Mouse (Mus musculus) spleen, adult 18-20 months (tissue): ENCODE results near the gene C1ql4.
"Not testable (repeated sequence)": the region's sequence is repeated elsewhere in the genome, so short reads cannot be mapped to it uniquely, and the experiment has no call there.

ENCODE experiments used
- DNase-seq, 2 experiments: peaks; one replicate each; pipeline ENCODE4 v3.0.0; 2022; ENCODE audit warnings: mixed read lengths in 2 of 2

C1ql4 gene

DNA sequence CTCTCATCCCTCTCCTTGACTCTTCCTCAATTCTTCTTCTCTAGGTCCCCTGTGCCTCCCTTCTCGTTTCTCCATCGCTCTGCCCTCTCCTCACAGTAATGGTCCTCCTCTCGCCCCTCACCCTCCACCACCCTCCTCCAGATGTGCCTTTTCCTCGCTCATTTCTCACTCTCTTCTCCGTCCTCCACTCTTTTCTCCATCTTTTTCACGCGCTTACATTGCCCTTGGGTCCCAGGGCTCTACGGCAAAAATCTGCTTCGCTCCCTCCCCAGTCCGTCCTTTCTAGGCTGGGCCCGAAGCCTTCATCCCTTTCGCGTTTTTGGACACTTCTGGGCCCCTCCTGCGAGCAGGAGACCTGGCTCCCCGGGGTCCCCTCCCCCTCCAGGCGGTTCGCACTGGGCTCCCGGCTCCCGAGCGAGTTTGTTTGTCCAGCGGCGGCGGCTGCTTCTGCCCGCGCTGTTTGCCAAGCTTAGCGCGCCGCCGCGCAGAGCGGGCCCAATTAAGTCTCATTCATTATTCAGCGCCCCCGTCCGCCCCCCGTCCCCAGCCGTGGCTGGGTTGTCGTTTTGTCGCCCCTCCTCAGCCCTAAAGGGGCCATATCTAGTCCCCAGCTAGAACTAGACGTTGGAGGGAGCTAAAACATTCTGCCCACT, 10.3 kb upstream of the C1ql4 start:
- no peak for DNase-seq

DNA sequence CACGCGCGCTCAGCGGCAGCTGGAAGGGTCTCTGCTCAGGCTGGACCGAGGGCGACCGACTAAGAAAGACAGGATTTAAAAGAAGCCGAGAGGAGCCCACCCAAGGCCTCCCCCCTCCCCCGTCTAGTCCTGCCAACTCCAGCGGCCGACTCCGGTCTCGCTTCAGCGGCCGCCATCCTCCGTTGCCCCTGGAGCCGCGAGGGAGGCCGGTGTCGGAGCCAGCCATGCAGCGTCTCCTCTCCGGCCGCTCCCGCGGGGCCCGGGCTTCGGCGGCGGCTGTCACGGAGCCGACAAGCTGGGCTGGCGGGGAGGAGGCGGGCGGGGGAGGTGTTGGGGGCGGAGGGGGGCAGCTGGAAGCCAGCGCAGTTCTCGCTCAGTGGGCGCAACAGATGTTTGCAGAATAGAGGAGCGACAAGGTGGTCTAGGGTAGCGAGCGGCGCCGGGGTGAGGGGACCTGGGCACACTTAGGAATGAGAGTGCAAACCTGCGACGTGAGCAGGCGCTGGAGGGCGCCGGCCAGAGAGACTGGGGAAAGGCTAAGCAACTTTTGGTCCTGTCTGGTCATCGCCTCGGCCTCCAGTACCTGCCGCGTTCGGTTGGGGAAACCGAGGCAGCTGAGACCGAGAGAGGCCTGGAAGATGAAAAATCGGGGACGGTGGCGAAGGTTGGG, 9.3 kb upstream of the C1ql4 start:
- no peak for DNase-seq

DNA sequence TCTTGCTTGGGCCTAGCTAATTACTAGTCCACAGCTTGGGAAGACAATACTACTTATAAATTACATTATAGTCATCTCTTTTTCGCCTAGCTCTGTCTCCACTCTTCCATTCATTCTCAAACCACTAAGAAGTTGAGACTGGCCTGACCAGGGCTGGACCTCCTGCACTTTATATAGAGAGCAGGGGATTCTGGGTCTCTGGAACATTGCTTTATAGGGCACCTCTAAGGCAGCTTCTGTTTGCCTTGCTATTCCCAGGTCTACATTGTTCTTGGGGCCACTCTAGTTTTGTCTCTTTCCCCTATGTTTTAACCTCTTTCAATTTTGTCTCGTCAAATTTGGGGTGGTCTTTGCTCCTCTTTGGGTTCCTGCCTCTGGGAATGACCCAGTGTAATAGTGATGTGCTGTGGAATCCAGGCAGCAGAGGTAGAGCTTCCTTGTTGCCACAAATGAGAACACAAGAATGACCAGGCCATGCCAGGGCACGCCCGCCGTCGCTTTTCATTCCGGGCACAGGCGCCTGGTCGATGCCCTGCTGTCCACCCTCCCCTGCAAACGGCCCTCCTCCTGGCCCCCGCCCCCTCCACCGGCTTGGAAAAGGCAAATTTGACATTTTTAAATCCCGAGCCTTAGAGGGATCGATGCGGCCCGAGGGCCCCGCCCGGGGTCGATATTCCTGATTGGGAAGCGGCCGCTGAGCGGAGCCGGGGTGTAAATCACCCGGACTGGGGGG, 8.6 kb upstream of the C1ql4 start:
- DNase-seq = no peak

DNA sequence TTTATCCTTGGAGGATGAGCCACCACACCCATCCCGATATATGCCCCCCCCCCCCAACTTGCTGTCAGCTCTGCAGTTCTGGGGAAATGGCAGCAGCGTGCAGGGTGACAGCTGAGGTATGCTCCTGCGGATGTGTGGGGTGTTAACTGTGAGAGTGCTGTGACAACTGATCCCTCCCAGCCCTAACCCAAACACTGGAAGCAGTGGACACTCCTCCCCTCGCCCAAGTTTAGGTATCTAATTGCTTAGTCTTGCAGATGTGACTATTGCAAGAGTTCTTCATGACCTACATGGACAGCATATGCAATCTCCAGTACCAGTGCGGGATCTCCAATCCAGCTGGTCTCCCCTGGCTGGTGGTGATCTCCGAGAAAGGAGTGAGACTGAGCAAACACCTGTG, 7.7 kb upstream of the C1ql4 start:
- no peak for DNase-seq

DNA sequence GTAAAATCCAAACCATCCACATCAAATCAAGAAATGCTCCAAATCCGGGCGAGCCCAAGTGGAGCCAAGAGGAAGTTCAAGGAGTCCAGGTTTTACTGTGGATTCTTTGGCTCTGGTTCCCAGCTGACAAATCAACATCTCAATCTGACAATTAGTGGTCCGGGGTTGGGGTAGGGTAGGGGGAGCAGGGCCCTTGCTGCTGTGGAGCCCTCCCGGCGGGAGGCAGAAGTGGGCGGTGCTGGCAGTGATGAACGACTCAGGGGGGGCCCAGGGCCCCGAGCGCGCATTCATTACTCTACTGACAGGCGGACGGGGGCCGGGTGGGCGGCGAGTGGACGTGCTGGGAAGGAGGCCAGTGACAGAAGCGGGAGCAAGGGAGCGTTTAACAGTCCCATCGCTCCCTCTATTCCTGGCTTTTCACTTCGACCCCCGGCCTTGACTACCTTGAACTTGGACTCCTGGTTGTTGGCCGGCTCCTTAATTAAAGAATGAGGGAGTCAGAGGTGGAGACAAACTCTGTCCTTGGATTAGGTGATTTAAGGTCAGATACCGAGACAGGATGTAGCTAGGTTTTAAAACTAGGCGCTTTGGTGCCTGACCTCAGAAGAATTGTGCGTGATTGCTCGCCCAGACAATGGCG, 7.1 kb upstream of the C1ql4 start:
- no peak for DNase-seq

DNA sequence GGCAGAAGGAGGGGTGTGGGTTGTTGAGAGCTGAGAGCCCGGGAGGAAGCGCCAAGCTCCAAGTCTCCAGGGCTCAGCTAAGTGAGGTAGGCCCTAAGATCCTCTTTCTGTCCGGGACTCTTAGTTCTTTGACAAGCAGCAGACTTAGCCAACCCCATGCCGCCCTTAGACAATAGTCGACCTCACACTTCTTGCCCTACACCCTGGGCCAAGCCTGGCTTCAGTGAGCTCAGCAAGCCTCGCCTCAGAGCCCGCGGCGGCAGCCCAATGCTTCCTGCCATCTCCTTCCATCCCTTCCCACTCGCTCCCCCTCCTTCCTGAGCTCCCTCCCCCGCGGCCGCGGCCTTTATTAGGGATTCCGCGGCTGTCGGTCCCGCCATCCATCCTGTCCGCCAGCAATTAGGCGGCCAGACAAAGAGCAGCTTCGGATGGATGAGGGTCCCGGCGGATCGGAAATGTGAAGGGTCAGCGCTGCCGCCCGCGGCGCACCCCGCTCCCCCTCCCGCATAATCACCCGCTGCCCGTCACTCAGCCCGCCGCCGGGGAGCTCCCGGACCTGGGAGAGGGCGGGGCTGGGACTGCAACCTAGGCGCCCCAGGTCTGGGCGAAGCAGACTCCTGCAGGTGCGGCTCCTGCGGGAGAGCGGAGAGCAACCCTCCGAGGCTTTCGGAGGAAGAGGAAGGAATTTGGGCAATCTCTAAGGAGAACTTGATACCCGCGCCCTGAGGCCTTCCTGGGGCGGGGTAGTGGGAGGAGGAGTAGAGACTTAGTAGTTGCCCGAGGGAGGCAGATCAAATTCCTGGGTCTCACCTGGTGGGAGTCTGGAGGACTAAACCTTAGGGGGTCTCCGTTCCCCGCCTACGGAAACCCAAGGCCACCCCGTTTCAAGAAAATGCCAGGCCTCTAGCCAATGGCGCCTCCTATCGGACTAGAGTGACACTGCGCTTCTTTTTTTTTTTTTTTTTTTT, 6.0 kb upstream of the C1ql4 start:
- peak in 1 of 2 experiments; percentile 11 for DNase-seq

DNA sequence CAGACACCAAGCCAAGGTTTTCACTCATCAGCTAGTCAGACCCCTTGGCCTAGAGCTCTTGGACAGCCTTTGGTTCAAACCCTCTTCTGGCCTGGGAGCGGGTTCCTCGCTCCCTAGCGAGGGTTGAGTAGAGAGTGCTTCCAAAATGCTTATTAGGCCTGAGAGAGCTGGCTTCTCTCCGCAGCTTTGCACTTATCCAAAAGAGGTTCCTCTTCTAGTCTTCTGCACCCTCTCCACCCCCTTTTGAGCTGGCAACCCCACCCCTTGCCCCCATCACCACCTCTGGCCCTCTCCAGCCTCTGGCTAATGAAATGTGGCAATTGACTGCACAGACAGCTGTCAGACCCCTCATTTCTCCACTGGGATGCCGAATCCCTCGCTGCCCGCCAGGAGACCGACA, 5.3 kb upstream of the C1ql4 start, which contains the start of gene Dnajc22:
Gene Dnajc22, plus strand, starts transcription at position 301 of the 400 bp plus-strand sequence.
- no peak for DNase-seq

DNA sequence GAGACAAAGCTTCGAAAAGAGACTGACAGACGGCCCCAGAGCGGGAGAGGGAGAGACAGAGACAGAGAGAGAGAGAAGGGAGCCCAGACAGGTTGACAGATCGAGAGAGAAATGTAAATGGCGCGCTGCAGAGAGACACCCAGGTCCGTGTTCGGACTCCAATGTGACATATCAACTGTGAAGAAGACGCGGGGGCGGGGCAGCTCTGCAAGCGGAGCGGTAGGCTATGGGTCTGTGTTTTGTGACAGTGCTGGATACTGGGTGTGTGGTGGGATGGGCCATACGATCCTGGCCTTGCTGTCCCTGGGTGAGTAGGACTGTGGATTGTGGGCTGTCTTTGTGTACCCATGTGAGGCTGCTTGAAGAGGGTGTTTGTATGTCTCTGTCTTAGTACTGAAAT, 1.5 kb upstream of the C1ql4 start:
- DNase-seq = no peak

DNA sequence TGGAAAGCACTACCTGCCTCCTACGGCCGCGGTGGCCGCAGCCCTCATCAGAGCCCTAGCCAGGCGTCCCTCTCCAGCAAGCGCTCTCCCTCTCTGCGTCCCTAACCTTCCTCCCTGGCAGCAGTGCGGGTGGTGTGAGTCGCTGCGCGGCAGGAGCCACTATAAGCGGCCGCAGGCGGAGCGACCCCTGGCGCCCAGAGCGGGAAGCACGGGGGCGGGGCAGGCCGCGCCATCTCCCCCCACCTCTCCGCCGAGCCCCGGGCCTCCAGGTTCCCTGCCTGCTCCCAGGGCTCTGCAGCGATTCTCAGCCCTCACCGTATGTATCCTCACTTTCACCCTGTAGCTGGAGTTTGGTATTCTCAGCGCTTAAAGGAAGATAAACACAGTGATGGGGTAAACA, 675 bp upstream of the C1ql4 start:
- peak; percentile 45 to 75 for DNase-seq

DNA sequence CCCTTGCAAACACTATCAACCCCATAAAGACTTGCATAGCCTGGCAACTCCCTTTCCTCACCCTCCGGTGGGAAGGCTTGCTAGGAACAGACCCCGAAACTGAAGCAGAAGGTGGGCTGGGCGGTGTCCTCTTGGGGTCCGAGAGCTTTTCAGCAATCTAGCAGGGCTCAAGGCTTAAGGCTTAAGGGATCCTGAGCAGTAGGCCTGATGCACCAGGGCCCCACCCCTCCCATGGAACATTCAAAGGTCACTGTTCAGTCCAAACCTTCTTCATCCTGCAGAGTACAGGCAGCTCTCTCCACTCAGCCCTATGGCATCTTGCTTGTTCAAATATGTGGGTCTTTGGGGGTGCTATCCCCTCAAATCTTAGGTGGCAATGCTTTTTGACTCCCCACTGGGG, 1.6 kb downstream of the C1ql4 start:
- no peak for DNase-seq

DNA sequence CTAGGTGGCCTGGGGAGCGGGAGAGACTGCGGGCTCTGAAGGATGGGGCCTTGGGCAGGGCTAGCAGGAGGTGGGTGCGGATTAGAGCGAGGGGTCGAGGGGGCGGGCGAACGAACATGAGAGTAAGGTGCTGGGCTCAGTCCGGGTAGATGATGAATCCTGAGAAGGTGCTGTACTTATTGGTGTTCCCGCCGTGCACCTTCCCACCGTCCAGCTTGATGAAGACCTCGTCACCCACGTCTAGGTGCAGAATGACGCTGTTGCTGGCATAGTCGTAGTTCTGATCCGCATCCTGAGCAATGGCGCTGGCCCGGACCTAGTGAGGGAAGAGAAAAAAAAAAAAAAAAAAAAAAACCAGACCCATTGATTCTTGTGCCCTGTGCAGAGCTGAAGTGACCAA, 3.0 kb downstream of the C1ql4 start:
- DNase-seq = no peak

DNA sequence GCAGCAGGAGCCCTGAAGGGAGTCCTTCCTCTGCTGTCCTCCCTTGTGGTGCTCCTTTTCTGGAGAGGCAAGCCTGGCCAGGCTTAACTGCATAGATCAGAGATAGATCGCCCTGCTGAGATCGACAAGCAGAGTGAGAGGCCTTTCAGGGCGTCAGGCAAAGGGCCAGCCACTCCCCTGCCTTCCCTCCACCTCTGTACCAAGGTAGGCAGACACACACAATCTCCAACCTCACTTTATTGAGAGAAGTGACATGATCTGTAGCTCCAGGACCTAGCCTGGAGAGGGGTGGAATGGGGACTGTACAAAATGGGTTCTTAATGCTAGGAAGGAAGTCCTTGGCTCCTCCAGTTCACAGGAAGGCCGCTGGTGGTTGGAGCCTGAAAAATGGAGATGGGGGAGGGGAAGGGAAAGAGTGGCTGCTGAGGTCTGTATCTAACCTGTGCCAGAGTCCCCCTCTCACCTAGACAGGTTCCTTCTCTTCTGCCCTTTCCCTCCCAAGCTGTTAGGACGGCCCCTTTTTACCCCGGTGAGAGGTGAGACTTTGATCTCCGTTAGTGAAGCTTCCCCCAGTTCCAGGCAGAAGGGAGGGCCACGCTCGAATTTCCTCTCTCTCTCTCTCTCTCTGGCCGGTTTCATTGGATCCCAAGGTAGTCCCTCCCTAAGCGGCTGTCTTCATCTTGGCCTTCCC, 3.6 kb downstream of the C1ql4 start:
- DNase-seq = no peak

DNA sequence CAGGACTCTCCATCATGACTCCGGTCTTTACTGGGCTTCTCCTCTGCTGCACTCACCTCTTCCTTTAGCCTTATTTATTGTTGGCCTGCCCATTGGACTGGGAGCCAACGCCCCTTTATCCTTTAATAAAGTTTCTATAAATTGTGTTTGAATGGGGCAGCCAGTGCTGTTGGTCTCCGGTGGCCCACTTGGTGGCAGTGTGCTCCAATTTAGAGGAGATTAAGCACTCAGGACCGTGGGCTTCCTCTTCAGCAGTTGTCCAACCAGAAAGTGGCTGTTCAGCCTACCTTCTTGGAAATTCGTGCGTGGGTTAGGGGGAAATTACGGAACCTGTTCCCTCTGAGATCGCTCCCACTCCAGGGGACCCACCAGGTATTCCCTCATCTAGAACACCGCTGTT, 4.4 kb downstream of the C1ql4 start:
- peak in 1 of 2 experiments; percentile 55 for DNase-seq

DNA sequence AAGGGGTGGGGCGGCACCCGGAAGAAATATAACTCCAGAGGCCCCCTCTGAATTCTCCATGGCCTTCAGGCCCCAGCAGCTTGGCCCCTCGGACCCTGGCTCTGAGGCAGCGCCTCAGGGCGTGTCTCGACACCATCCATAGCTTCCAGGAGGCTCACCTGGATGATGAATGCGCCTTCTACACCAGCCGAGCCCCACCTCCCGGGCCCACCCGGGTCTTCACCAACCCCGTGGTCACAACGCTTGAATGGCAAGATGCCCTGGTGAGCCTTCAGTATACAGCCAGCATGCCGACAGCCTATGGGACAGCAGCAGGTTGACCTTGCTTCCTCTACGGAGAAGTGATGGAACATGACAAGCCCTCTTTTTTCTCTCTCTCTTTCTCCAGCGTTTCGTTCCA, 4.8 kb downstream of the C1ql4 start:
- no peak for DNase-seq

DNA sequence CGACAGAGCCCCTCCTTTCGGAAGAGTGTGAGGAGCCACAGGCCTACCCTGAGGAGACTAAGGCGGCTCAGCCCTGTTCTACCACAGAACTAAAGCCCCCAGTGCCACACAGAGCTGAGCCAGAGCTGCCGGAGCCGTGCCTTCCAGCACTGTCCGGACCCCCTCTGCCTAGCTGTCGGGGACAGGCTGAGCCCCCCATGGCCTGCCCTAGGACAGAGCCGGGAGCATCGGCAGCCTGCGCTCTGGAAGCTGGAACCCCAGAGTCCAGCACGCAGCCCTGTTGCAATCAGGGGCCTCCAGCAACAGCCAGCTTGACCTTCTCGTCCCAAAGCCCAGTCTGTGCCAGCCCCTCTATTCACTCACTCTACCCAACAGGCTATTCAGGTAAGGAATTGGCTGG, 5.3 kb downstream of the C1ql4 start:
- DNase-seq = no peak

DNA sequence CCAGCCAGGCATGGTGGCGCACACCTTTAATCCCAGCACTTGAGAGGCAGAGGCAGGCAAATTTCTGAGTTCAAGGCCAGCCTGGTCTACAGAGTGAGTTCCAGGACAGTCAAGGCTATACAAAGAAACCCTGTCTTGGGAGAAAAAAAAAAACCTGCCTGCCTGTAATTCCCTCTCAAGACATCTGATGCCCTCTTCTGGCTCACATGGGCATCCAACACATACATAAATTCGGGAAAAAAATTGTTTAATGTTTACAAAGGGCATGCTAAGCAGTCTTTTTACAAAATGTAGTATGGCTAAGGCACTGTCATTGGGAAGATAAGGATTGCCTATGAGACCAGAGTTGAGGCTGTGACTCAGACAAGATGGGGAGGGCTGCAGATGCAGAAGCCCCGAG, 7.8 kb downstream of the C1ql4 start:
- no peak for DNase-seq

DNA sequence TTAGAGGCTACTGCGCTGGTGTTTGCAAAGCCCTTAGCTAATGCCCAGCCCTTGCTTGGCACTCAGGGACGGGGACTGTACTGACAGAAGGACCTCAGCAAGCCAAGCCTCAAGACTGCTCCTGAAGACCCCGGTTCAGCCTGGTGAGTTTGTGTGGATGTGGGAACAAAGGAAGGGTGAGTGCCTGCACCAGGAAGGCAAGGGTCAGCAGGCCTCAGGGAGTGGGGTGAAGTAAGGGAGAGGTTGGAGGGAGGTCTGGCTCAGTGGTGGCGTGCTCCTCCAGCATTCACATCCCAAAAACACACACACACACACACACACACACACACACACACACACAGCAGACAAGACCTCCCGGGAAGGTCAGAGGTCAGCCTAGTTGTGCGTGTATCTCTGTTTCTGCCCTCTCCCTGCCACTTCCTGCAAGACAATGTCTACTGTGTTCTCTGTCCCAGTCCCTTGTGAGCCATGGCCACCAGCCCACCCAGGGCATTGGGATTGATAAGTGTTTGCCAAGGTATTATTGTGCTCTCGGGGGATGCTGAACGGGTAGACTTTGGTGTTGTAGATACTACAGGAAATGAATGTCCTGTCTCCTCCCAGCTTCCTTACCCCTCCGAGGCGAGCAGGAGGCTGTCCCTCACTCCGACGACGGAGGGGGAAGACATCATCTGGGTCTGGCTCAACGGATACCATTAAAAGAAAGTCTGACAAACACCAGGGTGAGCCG, 9.3 kb downstream of the C1ql4 start:
- no peak for DNase-seq

DNA sequence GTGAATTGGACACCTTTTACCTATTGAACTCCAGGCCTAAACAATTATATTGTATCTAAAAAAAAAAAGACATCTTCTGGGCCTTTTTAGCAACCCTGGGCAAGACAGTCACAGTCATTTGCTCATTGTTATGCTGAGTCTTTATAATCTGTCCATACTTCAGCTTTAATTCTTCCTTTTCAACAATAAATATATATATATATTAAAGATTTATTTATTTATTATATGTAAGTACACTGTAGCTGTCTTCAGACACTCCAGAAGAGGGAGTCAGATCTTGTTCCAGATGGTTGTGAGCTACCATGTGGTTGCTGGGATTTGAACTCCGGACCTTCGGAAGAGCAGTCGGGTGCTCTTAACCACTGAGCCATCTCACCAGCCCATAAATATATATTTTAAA, 11.6 kb downstream of the C1ql4 start:
- DNase-seq = not testable (repeated sequence)

DNA sequence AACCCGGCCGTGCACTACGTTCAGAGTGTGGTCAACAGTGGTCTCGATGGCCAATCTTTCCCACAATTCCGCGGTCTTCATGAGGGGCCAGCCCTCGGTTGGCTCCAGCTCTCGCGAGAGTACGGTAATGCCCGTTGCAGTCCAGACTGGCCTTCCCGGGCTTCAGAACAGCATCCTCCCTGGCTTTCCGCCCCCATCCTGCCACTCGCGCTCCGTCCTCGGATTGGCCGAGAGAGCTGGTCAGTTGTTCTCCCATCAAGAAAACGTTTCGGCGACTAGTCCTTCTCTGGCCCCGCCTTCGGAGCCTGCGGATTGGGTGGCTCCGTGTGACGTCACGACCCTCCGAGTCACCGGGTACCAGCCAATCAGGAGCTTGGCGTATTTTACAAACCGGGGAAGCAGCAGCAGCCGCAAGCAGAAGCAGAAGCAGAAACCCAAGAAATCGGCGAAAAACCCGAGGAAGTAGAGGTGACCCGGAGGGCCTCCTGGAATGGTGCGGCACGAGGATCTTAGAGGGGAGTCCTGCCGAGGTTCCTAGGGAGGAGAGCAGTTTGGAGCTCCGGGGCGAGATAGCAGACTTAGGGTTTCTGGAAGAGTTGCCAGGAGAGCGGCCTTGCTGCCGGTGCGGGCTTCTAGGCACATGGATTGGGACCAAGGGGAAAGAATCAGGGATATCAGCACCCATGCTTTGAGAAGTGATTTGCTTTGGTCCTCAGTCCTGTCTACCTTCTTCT, 12.8 kb downstream of the C1ql4 start:
- DNase-seq = peak; percentile 90 to 97

DNA sequence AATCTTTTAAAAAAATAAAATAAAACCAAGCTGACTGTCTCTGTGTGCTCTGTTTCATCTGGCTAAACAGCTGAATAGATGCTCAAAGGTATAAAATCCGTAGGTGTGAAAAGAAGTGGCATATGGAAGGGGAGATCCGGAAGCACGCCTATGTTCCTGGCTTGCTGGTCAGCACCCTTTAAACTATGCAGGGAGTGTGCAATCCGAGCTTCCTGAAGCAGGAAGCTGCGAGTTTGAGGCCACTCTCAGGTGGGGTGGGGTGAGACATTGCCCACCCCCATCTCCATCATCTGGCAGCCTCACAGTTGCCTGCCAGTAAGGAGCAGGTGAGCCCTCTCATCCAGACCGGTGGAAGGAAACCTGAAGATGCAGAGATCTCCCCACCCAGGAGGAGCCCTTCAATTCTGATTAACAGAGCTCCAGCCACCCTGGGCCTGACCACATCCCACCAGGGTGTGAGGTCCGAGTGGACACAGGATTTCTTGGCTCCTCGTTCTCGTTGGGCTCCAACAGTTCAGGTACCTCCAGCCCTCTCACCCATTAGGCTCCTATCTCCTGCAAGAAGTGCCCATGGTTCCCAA, 13.5 kb downstream of the C1ql4 start, which contains the start of gene Troap:
Gene Troap, plus strand, starts transcription at position 557 of the 581 bp plus-strand sequence.
- DNase-seq = no peak
